Mouse (Mus musculus) kidney, postnatal 4 days (tissue): Measurements from ENCODE around the gene Srms.

ENCODE experiments used
- DNase-seq, 2 experiments: peaks; one replicate each; pipeline ENCODE4 v3.0.0; 2021; ENCODE audit warnings: mixed read lengths in 2 of 2

Gene Srms

GRCm38 (mm10) chr2:181160821-181161220, 52.2 kb downstream of the Srms start:
- no peak for DNase-seq

- DNase-seq, result no peak
Measured at GRCm38 (mm10) chr2:181159771-181160170, 53.2 kb downstream of the Srms start.

GRCm38 (mm10) chr2:181159091-181159514, 53.9 kb downstream of the Srms start:
- DNase-seq, result no peak

GRCm38 (mm10) chr2:181158471-181158870, 54.5 kb downstream of the Srms start:
- DNase-seq, result no peak

GRCm38 (mm10) chr2:181157716-181158302, 55.2 kb downstream of the Srms start:
- no peak for DNase-seq

GRCm38 (mm10) chr2:181157180-181157579, 55.8 kb downstream of the Srms start:
- no peak for DNase-seq

- no peak for DNase-seq
Measured at GRCm38 (mm10) chr2:181156248-181157121, 56.5 kb downstream of the Srms start, which contains the start of gene Eef1a2. Eef1a2 (minus strand) TSS chr2:181157014.

- no peak for DNase-seq
Measured at GRCm38 (mm10) chr2:181155801-181156200, 57.2 kb downstream of the Srms start.
